Mouse (Mus musculus): ENCODE results near the gene Pwwp2b. TPM values are rescaled to one million over a fixed set of nuclear protein-coding genes. Genes with fewer than 3 reads are reported as not detected.

Pwwp2b gene
- polyA plus RNA-seq, 1 experiment from 2014 or later, result 5.6 TPM

- Histone ChIP-seq H3K36me3 (ENCODE audit: control insufficient read depth, insufficient read depth, low read length) (no peaks in the 10 kb centered on the region), H3K27ac (ENCODE audit: low read depth, low read length) (no peak overlapping the region), H3K4me2 (ENCODE audit: low read length) (no peak overlapping the region), H3K9me3 (ENCODE audit: control insufficient read depth, low read length) (no peaks in the 10 kb centered on the region), H3K9ac (ENCODE audit: low read depth, low read length) (no peak overlapping the region), H3K27me3 (replicated peaks; ENCODE audit: control insufficient read depth, insufficient read depth, low read length) (no peaks in the 10 kb centered on the region), H3K4me3 (ENCODE audit: low read length) (no peak overlapping the region), H3K4me1 (ENCODE audit: control insufficient read depth, insufficient read depth, low read depth, low read length) (no peaks in the 10 kb centered on the region)
- ATAC-seq, result no peak
- WGBS, result 65% methylated on average over 10 of the region's 10 CpGs
These were observed 48.3 kb downstream of the Pwwp2b start for GRCm38 (mm10) chr7:139296552-139297100.

- 0 out of 2 replicates have a peak, but pooled peaks have one; percentile 21 for ATAC-seq
- Histone ChIP-seq H3K27ac (ENCODE audit: low read depth, low read length) (no peak overlapping the region), H3K4me3 (ENCODE audit: low read length) (no peak overlapping the region), H3K4me2 (ENCODE audit: low read length) (no peak overlapping the region), H3K4me1 (ENCODE audit: control insufficient read depth, insufficient read depth, low read depth, low read length) (no peaks in the 10 kb centered on the region), H3K36me3 (ENCODE audit: control insufficient read depth, insufficient read depth, low read length) (no peaks in the 10 kb centered on the region), H3K27me3 (replicated peaks; ENCODE audit: control insufficient read depth, insufficient read depth, low read length) (no peaks in the 10 kb centered on the region), H3K9ac (ENCODE audit: low read depth, low read length) (no peak overlapping the region), H3K9me3 (ENCODE audit: control insufficient read depth, low read length) (no peaks in the 10 kb centered on the region)
- 39% methylated on average over 4 of the region's 4 CpGs for WGBS
These were observed 50.2 kb downstream of the Pwwp2b start for GRCm38 (mm10) chr7:139298446-139298845.

GRCm38 (mm10) chr7:139299424-139299823 lies 51.1 kb downstream of the Pwwp2b start:
- H3K4me2 ChIP-seq (ENCODE audit: low read length), result no peak overlapping the region
- peak; percentile 28; the same call in 1 of the 2 replicates for ATAC-seq
- 21% methylated on average over 8 of the region's 8 CpGs for WGBS

GRCm38 (mm10) chr7:139300423-139300822 lies 52.1 kb downstream of the Pwwp2b start:
- Histone ChIP-seq H3K36me3 (ENCODE audit: control insufficient read depth, insufficient read depth, low read length) (no peaks in the 10 kb centered on the region), H3K9me3 (ENCODE audit: control insufficient read depth, low read length) (no peaks in the 10 kb centered on the region), H3K27me3 (replicated peaks; ENCODE audit: control insufficient read depth, insufficient read depth, low read length) (no peaks in the 10 kb centered on the region), H3K9ac (ENCODE audit: low read depth, low read length) (no peak overlapping the region), H3K4me2 (ENCODE audit: low read length) (no peak overlapping the region), H3K4me3 (ENCODE audit: low read length) (no peak overlapping the region), H3K27ac (ENCODE audit: low read depth, low read length) (no peak overlapping the region), H3K4me1 (ENCODE audit: control insufficient read depth, insufficient read depth, low read depth, low read length) (no peaks in the 10 kb centered on the region)
- WGBS, result 38% methylated on average over 7 of the region's 7 CpGs
- ATAC-seq, result no peak

More at GRCm38 (mm10) chr7:139299424-139299823, 51.1 kb downstream of the Pwwp2b start:
- Histone ChIP-seq H3K9me3 (ENCODE audit: control insufficient read depth, low read length) (no peaks in the 10 kb centered on the region), H3K4me1 (ENCODE audit: control insufficient read depth, insufficient read depth, low read depth, low read length) (no peaks in the 10 kb centered on the region), H3K27me3 (replicated peaks; ENCODE audit: control insufficient read depth, insufficient read depth, low read length) (no peaks in the 10 kb centered on the region), H3K9ac (ENCODE audit: low read depth, low read length) (no peak overlapping the region), H3K36me3 (ENCODE audit: control insufficient read depth, insufficient read depth, low read length) (no peaks in the 10 kb centered on the region), H3K4me3 (ENCODE audit: low read length) (no peak overlapping the region), H3K27ac (ENCODE audit: low read depth, low read length) (no peak overlapping the region)

- no peaks in the 10 kb centered on the region for H3K9me3 ChIP-seq (ENCODE audit: control insufficient read depth, low read length)
- H3K27ac ChIP-seq (ENCODE audit: low read depth, low read length), result no peak overlapping the region
- no peak overlapping the region for H3K4me3 ChIP-seq (ENCODE audit: low read length)
- WGBS, result 85% methylated on average over 8 of the region's 8 CpGs
- no peak overlapping the region for H3K4me2 ChIP-seq (ENCODE audit: low read length)
- H3K9ac ChIP-seq (ENCODE audit: low read depth, low read length), result no peak overlapping the region
- no peak for ATAC-seq
- H3K4me1 ChIP-seq (ENCODE audit: control insufficient read depth, insufficient read depth, low read depth, low read length), result no peaks in the 10 kb centered on the region
- H3K36me3 ChIP-seq (ENCODE audit: control insufficient read depth, insufficient read depth, low read length), result no peaks in the 10 kb centered on the region
- H3K27me3 ChIP-seq (replicated peaks; ENCODE audit: control insufficient read depth, insufficient read depth, low read length), result no peaks in the 10 kb centered on the region
These were observed 53.2 kb downstream of the Pwwp2b start for GRCm38 (mm10) chr7:139301505-139301904.

GRCm38 (mm10) chr7:139302314-139302713 lies 54.0 kb downstream of the Pwwp2b start:
- ATAC-seq, result no peak
- no peak overlapping the region for H3K9ac ChIP-seq (ENCODE audit: low read depth, low read length)

GRCm38 (mm10) chr7:139303280-139304011 lies 55.2 kb downstream of the Pwwp2b start:
- Histone ChIP-seq H3K4me1 (ENCODE audit: control insufficient read depth, insufficient read depth, low read depth, low read length) (no peaks in the 10 kb centered on the region), H3K9me3 (ENCODE audit: control insufficient read depth, low read length) (no peaks in the 10 kb centered on the region), H3K36me3 (ENCODE audit: control insufficient read depth, insufficient read depth, low read length) (no peaks in the 10 kb centered on the region), H3K27ac (ENCODE audit: low read depth, low read length) (no peak overlapping the region), H3K27me3 (replicated peaks; ENCODE audit: control insufficient read depth, insufficient read depth, low read length) (no peaks in the 10 kb centered on the region), H3K4me2 (ENCODE audit: low read length) (no peak overlapping the region), H3K4me3 (ENCODE audit: low read length) (no peak overlapping the region), H3K9ac (ENCODE audit: low read depth, low read length) (no peak overlapping the region)
- peak; percentile 60 for ATAC-seq
- WGBS, result 40% methylated on average over 6 of the region's 6 CpGs

More at GRCm38 (mm10) chr7:139302314-139302713, 54.0 kb downstream of the Pwwp2b start:
- no peak overlapping the region for H3K27ac ChIP-seq (ENCODE audit: low read depth, low read length)
- no peak overlapping the region for H3K4me2 ChIP-seq (ENCODE audit: low read length)
- H3K27me3 ChIP-seq (replicated peaks; ENCODE audit: control insufficient read depth, insufficient read depth, low read length), result no peaks in the 10 kb centered on the region
- H3K4me1 ChIP-seq (ENCODE audit: control insufficient read depth, insufficient read depth, low read depth, low read length), result no peaks in the 10 kb centered on the region
- no peaks in the 10 kb centered on the region for H3K9me3 ChIP-seq (ENCODE audit: control insufficient read depth, low read length)
- H3K36me3 ChIP-seq (ENCODE audit: control insufficient read depth, insufficient read depth, low read length), result no peaks in the 10 kb centered on the region
- 56% methylated on average over 5 of the region's 5 CpGs for WGBS
- H3K4me3 ChIP-seq (ENCODE audit: low read length), result no peak overlapping the region

GRCm38 (mm10) chr7:139304322-139304721 lies 56.0 kb downstream of the Pwwp2b start:
- 52% methylated on average over 5 of the region's 5 CpGs for WGBS
- Histone ChIP-seq H3K9me3 (ENCODE audit: control insufficient read depth, low read length) (no peaks in the 10 kb centered on the region), H3K27ac (ENCODE audit: low read depth, low read length) (no peak overlapping the region), H3K4me3 (ENCODE audit: low read length) (no peak overlapping the region), H3K36me3 (ENCODE audit: control insufficient read depth, insufficient read depth, low read length) (no peaks in the 10 kb centered on the region), H3K9ac (ENCODE audit: low read depth, low read length) (no peak overlapping the region), H3K4me1 (ENCODE audit: control insufficient read depth, insufficient read depth, low read depth, low read length) (no peaks in the 10 kb centered on the region), H3K27me3 (replicated peaks; ENCODE audit: control insufficient read depth, insufficient read depth, low read length) (no peaks in the 10 kb centered on the region), H3K4me2 (ENCODE audit: low read length) (no peak overlapping the region)
- no peak for ATAC-seq

GRCm38 (mm10) chr7:139307056-139307455 lies 58.8 kb downstream of the Pwwp2b start:
- no peak overlapping the region for H3K27ac ChIP-seq (ENCODE audit: low read depth, low read length)
- no peak overlapping the region for H3K9ac ChIP-seq (ENCODE audit: low read depth, low read length)
- WGBS, result 65% methylated on average over 2 of the region's 2 CpGs
- no peaks in the 10 kb centered on the region for H3K27me3 ChIP-seq (replicated peaks; ENCODE audit: control insufficient read depth, insufficient read depth, low read length)
- H3K4me3 ChIP-seq (ENCODE audit: low read length), result no peak overlapping the region
- H3K36me3 ChIP-seq (ENCODE audit: control insufficient read depth, insufficient read depth, low read length), result no peaks in the 10 kb centered on the region
- no peaks in the 10 kb centered on the region for H3K4me1 ChIP-seq (ENCODE audit: control insufficient read depth, insufficient read depth, low read depth, low read length)
- H3K4me2 ChIP-seq (ENCODE audit: low read length), result no peak overlapping the region
- ATAC-seq, result no peak
- H3K9me3 ChIP-seq (ENCODE audit: control insufficient read depth, low read length), result no peaks in the 10 kb centered on the region
